8 mouse cellular contexts compared by ENCODE assay signal in genomic region chr5:86190770-86191169, GRCm38 (mm10). TPM values are rescaled to one million over a fixed set of nuclear protein-coding genes. Genes with fewer than 3 reads are reported as not detected.
DNase-seq lines count a peak whose midpoint lies in the region; ATAC-seq and TF ChIP-seq lines count a peak whose summit lies in the region.

No protein-coding gene starts in this region.

- WGBS in limb, embryonic 14.5 days, result 29% methylated on average over 5 of the region's 5 CpGs
- 22% methylated on average over 5 of the region's 5 CpGs for WGBS in limb, embryonic 10.5 days

- H3K4me2 ChIP-seq in limb, embryonic 14.5 days (replicated peaks; ENCODE audit: low read depth, low read length, severe bottlenecking), result no peak overlapping the region

- no peaks in the 10 kb centered on the region for H3K9me3 ChIP-seq in limb, embryonic 14.5 days (ENCODE audit: control insufficient read depth, low read length)
- H3K9me3 ChIP-seq in limb, embryonic 10.5 days (replicated peaks), result no peaks in the 10 kb centered on the region

- H3K27ac ChIP-seq in limb, embryonic 14.5 days (replicated peaks; ENCODE audit: low read depth, low read length), result no peak overlapping the region
- H3K27ac ChIP-seq in limb, embryonic 10.5 days, result no peak overlapping the region

- no peak overlapping the region for H3K4me3 ChIP-seq in limb, embryonic 14.5 days (replicated peaks; ENCODE audit: low read length)
- no peak overlapping the region for H3K4me3 ChIP-seq in limb, embryonic 10.5 days

- no peaks in the 10 kb centered on the region for H3K36me3 ChIP-seq in limb, embryonic 14.5 days (ENCODE audit: control insufficient read depth, insufficient read depth, low read length)
- no peaks in the 10 kb centered on the region for H3K36me3 ChIP-seq in limb, embryonic 10.5 days

- no peak overlapping the region for H3K9ac ChIP-seq in limb, embryonic 14.5 days (ENCODE audit: low read depth, low read length, severe bottlenecking)

- H3K27me3 ChIP-seq in limb, embryonic 14.5 days (ENCODE audit: control insufficient read depth, insufficient read depth, low read length), result no peaks in the 10 kb centered on the region
- no peaks in the 10 kb centered on the region for H3K27me3 ChIP-seq in limb, embryonic 10.5 days (ENCODE audit: low read depth, poor library complexity, severe bottlenecking)

- TF ChIP-seq POLR2A in limb, embryonic 14.5 days (IDR thresholded peaks at IDR 0.05; ENCODE audit: borderline replicate concordance, extremely low read depth, insufficient read depth, insufficient read length), result no peak

- no peak for ATAC-seq in limb, embryonic 14.5 days (ENCODE audit: low FRiP score, low read depth)

- no peaks in the 10 kb centered on the region for H3K4me1 ChIP-seq in limb, embryonic 14.5 days (ENCODE audit: control insufficient read depth, insufficient read depth, low read length)
- no peaks in the 10 kb centered on the region for H3K4me1 ChIP-seq in limb, embryonic 10.5 days

- DNase-seq in cerebellum, postnatal 25 days, result peak; percentile 11 to 50
- DNase-seq in cerebellum, adult 11 months, result no peak
- DNase-seq in limb, embryonic 14.5 days (ENCODE audit: low spot score), result peak; percentile 12
- DNase-seq in limb, embryonic 10.5 days (ENCODE audit: low spot score), result no peak
- peak; percentile 80 for DNase-seq in R1 (ENCODE audit: low read depth, low spot score)
- peak; percentile 27 for DNase-seq in heart, postnatal 4 days
- peak; percentile 23 for DNase-seq in retina, postnatal 7 days (ENCODE audit: low read depth, low spot score)
- DNase-seq in yolk sac, embryonic 10.5 days (ENCODE audit: low spot score), result no peak

RNA-seq across cellular contexts. Expression of gene Gnrhr, which starts 6.9 kb away (rescaled TPM):
- polyA plus RNA-seq in limb, embryonic 14.5 days (2012; rRNA removed), result not detected in 2 replicates
- polyA plus RNA-seq in limb, embryonic 14.5 days (2014; fragmentation: Nextera tagmentation; extraction: Ambion mirVana), result not detected in 2 replicates
- not detected in 2 replicates for polyA plus RNA-seq in limb, embryonic 10.5 days (2016; fragmentation: Nextera tagmentation; extraction: Ambion mirVana)
- not detected for total RNA-seq in heart, postnatal 4 days (2021)

RNA-seq across cellular contexts. Expression of gene Uba6, which starts 18.2 kb away (rescaled TPM):
- 9.9 and 10.4 TPM in 2 replicates for polyA plus RNA-seq in limb, embryonic 14.5 days (2012; rRNA removed)
- polyA plus RNA-seq in limb, embryonic 14.5 days (2014; fragmentation: Nextera tagmentation; extraction: Ambion mirVana), result 17.8 and 19.4 TPM in 2 replicates
- polyA plus RNA-seq in limb, embryonic 10.5 days (2016; fragmentation: Nextera tagmentation; extraction: Ambion mirVana), result 14.6 and 17.5 TPM in 2 replicates
- 1 to 10 TPM; 9.0 to 9.4 TPM for total RNA-seq in heart, postnatal 4 days (2021)

Comparison
In these comparisons a context has a peak if more than half of its experiments do, and no peak if none do; other contexts are left out.
1. DNase-seq: peak in cerebellum, postnatal 25 days (2 of 2), limb, embryonic 14.5 days (single experiment), R1 (single experiment), heart, postnatal 4 days (single experiment) and retina, postnatal 7 days (single experiment); none in cerebellum, adult 11 months (single experiment), limb, embryonic 10.5 days (single experiment) and yolk sac, embryonic 10.5 days (single experiment).